Mouse (Mus musculus): ENCODE data around the gene Trim62. TPM values are rescaled to one million over a fixed set of nuclear protein-coding genes. Genes with fewer than 3 reads are reported as not detected.

The Trim62 gene
- total RNA-seq, 2 experiments from 2014 or later, result 0.38 to 0.79 TPM

GRCm38 (mm10) chr4:128883801-128884710, 676 bp downstream of the Trim62 start:
- ATAC-seq (replicated peaks; ENCODE audit: low FRiP score, low TSS enrichment, poor library complexity, severe bottlenecking), result 0 out of 2 replicates have a peak, but pooled peaks have one; percentile 35

- ATAC-seq (replicated peaks; ENCODE audit: low FRiP score, low TSS enrichment, poor library complexity, severe bottlenecking), result 0 out of 2 replicates have a peak, but pooled peaks have one; percentile 16
Measured at GRCm38 (mm10) chr4:128884711-128885095, 1.3 kb downstream of the Trim62 start.

GRCm38 (mm10) chr4:128885540-128885939, 2.2 kb downstream of the Trim62 start:
- no peak for ATAC-seq (replicated peaks; ENCODE audit: low FRiP score, low TSS enrichment, poor library complexity, severe bottlenecking)

GRCm38 (mm10) chr4:128886571-128886970, 3.2 kb downstream of the Trim62 start:
- ATAC-seq (replicated peaks; ENCODE audit: low FRiP score, low TSS enrichment, poor library complexity, severe bottlenecking), result no peak

DNA sequence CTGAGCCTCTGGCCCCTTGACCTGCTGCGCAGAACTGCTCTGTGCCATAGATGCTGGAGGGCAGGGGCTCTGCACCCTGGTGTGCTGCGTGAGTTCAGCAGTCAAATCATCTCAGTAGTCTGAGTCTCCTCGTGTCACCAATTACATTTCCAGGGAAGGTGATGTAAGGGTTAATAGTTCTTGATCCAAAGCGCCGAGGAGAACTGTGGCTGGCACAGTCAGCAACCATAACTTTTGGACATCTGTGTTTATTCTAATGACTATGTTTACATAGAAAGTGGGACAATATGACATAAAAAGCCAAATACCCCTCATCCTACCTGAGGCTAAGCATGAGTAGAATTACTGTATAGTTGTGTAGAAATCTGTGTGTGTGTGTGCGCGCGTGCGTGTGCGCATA, 3.6 kb downstream of the Trim62 start:
- ATAC-seq (replicated peaks; ENCODE audit: low FRiP score, low TSS enrichment, poor library complexity, severe bottlenecking), result no peak

- no peak for ATAC-seq (replicated peaks; ENCODE audit: low FRiP score, low TSS enrichment, poor library complexity, severe bottlenecking)
Measured at GRCm38 (mm10) chr4:128887641-128888091, 4.3 kb downstream of the Trim62 start.

- ATAC-seq (replicated peaks; ENCODE audit: low FRiP score, low TSS enrichment, poor library complexity, severe bottlenecking), result no peak
Measured at GRCm38 (mm10) chr4:128888436-128888990, 5.1 kb downstream of the Trim62 start.

DNA sequence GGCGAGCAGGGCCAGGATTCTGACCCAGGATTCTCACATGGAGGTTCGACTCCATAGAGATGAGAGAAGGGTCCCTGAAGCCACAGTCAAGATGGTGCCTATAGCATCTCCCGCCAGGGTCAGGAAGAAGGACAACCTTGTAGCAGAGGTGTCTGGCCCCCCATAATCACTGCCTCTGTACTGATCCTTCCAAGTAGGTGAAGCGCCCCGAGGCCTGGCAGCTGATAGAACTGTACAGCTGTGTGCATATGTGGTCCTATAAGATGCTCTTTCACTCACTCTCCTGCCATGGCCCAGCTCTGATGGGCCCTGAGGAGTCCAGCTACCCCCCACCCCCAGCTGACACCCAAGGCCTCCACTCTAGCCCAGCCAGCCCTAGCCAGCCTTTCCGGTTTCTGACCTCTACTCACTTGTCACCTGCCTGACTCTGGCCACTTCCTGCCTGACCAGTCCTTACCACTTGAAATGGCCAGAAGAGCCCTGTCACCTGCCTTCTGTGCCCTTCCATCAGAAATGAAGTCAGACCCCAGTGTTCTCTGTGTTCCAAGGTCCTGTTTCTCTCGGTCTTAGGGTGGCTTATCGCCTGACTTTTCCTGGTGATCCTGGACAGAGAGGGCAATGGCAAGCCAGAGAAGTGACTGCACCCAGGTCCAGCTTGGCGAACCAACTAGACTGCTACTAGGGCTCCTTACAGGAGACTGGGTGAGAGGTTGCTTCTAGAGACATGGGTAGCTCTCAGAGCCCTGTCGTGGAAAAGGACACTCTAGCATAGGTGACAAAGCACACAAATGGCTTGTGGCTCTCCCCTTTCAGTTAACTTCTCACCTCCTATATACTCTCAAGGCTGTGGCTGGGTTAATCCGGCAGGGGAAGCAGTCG, 6.6 kb downstream of the Trim62 start:
- ATAC-seq (replicated peaks; ENCODE audit: low FRiP score, low TSS enrichment, poor library complexity, severe bottlenecking), result no peak

- ATAC-seq (replicated peaks; ENCODE audit: low FRiP score, low TSS enrichment, poor library complexity, severe bottlenecking), result no peak
Measured at GRCm38 (mm10) chr4:128891157-128891556, 7.8 kb downstream of the Trim62 start.

DNA sequence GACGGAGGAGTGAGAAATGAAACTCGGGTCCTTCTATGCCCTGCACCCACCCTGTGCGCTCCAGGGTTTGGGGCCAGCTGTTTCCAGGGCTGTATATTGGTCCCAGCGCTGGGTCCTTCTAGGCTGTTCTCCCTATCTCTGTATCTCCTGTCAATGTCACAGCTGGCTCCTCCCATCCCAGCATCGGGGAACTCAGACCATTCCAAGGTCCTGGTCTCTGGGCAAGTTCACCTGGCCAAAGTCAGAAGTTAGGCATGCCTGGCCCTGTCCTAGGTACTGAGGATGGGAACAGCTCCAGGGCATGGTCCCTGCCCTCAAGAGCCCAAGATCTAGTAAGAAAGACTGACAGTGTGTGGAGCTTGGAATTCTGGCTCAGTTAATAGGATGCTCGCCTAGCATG, 8.4 kb downstream of the Trim62 start:
- ATAC-seq (replicated peaks; ENCODE audit: low FRiP score, low TSS enrichment, poor library complexity, severe bottlenecking), result no peak

GRCm38 (mm10) chr4:128892188-128892587, 8.8 kb downstream of the Trim62 start:
- no peak for ATAC-seq (replicated peaks; ENCODE audit: low FRiP score, low TSS enrichment, poor library complexity, severe bottlenecking)

GRCm38 (mm10) chr4:128894112-128894511, 10.7 kb downstream of the Trim62 start:
- ATAC-seq (replicated peaks; ENCODE audit: low FRiP score, low TSS enrichment, poor library complexity, severe bottlenecking), result no peak

DNA sequence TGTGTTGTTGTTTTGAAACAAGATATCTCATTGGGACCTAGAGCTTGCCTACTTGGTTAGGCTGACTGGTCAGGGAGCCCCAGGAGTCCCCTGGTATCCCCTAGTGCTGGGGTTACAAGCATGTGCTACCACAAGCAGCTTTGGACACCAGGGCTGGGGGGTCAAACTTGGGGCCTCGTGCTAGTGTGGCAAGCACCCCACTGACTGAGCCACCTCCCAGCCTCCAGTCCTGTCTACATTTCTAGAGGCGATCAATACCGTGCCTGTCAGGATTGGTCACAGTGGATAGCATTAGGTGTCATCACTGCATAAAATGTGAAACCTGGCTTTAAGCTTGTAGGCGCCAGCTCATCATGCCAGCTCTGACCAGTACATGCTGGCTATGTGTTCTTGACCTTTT, 12.5 kb downstream of the Trim62 start:
- ATAC-seq (replicated peaks; ENCODE audit: low FRiP score, low TSS enrichment, poor library complexity, severe bottlenecking), result no peak

DNA sequence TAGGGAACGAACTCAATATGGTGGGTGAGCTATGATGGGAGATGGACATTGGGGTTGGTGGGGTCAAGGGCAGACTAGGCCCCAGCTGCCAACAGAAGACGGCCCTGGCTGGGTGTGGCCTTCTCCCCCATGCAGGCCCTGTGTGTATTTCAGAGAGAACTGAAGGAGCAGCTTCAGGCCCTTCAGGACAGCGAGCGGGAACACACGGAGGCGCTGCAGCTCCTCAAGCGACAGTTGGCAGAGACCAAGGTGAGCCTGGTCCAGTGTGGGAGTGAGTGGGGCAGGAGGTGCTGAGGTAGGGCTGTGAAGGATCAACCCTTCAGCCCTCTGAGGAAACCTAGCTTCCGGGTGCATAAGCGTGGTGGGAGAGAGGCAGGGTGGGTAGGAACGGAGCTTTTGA, 13.3 kb downstream of the Trim62 start:
- ATAC-seq (replicated peaks; ENCODE audit: low FRiP score, low TSS enrichment, poor library complexity, severe bottlenecking), result no peak

- no peak for ATAC-seq (replicated peaks; ENCODE audit: low FRiP score, low TSS enrichment, poor library complexity, severe bottlenecking)
Measured at GRCm38 (mm10) chr4:128897911-128898421, 14.6 kb downstream of the Trim62 start.

DNA sequence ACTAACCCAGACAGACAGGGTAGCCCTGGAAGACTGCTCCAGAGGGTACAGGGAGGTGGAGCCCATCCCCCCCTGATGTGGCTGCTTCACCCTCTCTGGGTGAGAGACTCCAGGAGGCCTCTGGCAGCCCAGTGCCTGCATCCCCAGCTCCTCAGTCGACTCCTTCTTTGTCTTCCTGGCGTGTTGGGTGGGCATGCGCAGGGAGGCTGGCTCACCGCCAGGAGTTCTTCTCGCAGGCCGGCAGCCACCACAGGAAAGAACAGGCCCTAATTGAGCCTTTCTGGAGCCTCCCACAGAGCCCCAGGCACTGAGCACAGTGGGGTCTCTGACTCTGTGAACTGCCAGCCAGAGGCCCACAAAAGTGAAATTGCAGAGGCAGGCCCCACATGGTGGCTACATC, 16.0 kb downstream of the Trim62 start:
- peak; percentile 33 for ATAC-seq (replicated peaks; ENCODE audit: low FRiP score, low TSS enrichment, poor library complexity, severe bottlenecking)

DNA sequence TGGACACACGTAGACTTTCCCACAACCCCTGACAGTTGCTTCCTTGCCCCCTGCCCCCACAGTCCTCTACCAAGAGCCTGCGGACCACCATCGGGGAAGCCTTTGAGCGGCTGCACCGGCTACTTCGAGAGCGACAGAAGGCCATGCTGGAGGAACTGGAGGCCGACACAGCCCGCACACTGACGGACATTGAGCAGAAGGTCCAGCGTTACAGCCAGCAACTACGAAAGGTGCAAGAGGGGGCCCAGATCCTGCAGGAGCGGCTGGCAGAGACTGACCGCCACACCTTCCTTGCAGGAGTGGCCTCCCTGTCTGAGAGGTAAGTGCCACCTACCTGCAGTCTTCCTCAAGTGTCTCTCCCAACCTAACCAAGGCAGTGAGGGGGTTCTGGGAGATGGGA, 17.1 kb downstream of the Trim62 start:
- no peak for ATAC-seq (replicated peaks; ENCODE audit: low FRiP score, low TSS enrichment, poor library complexity, severe bottlenecking)

DNA sequence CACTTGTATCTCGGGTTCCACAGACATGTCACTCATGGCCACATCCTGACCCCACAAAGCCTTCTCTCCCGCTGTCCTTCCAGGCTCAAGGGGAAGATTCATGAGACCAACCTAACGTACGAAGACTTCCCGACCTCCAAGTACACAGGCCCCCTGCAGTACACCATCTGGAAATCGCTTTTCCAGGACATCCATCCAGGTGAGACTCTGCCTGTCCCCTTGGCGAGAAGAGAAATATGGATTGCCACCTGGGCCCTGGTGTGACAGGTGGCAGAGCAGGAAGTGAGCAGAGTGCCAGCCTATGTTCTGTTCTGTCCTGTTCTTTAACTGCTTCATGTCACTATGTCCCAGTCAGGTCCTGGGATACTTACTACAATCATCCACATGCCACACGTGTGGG, 19.0 kb downstream of the Trim62 start:
- no peak for ATAC-seq (replicated peaks; ENCODE audit: low FRiP score, low TSS enrichment, poor library complexity, severe bottlenecking)

- no peak for ATAC-seq (replicated peaks; ENCODE audit: low FRiP score, low TSS enrichment, poor library complexity, severe bottlenecking)
Measured at GRCm38 (mm10) chr4:128904035-128904800, 20.8 kb downstream of the Trim62 start.

Measured in megakaryocyte-erythroid progenitor cell, adult 5-6 weeks (primary cell).